Mouse (Mus musculus): ENCODE results near the gene Sdha.

DNA sequence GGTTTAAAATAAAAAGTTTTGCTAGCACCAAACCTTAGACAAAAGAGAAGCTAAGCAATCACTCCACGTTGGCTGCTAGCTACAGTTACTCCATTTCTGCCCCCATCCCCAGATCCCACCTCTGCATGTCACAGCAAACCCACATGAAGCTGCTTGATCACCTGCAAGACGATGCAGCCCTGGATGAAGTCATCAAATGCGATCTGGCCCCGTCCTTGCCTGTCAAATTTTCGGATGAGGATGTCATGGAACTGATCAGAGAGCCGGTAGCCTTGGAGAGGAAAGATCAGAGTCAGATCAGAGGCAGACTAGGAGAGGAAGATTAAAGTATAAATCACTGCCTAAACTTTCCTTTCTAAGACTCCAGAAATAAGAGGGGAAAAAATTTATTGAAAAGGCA lies 44.7 kb downstream of the Sdha start:
- TF ChIP-seq EP300 (IDR thresholded peaks at IDR 0.05; ENCODE audit: low read depth) (no peak), CTCF (IDR thresholded peaks at IDR 0.05; ENCODE audit: low read depth) (no peak)

Measured in liver, embryonic 14.5 days (tissue).